Mouse (Mus musculus) forebrain, embryonic 11.5 days (tissue): ENCODE results near the gene Naxd. TPM values are rescaled to one million over a fixed set of nuclear protein-coding genes. Genes with fewer than 3 reads are reported as not detected.
"Not testable (repeated sequence)": the region's sequence is repeated elsewhere in the genome, so short reads cannot be mapped to it uniquely, and the experiment has no call there.

ENCODE experiments used
- ATAC-seq: fragments of 200-750 bp; cut with Nextera tagmentation; replicated peaks from 2 replicates; pipeline ENCODE4 v1.8.0; 2017; ENCODE audit warnings: moderate TSS enrichment; ENCODE audit not compliant: low FRiP score
- DNase-seq: peaks from one replicate; pipeline ENCODE4 v3.0.0-alpha.2; 2017; ENCODE audit warnings: low spot score
- H3K27ac ChIP-seq: fragments of 300-500 bp; sonication (generic); 2 replicates; pipeline ENCODE4 v1.5.1; 2014; ENCODE audit warnings: low read depth, low read length
- H3K27me3 ChIP-seq: fragments of 300-500 bp; sonication (generic); 2 replicates; pipeline ENCODE4 v1.6.1; 2014; ENCODE audit warnings: mild to moderate bottlenecking, low read length, mixed read lengths; ENCODE audit not compliant: control insufficient read depth, insufficient read depth
- H3K36me3 ChIP-seq: fragments of 300-500 bp; sonication (generic); 2 replicates; pipeline ENCODE4 v1.6.1; 2014; ENCODE audit warnings: mild to moderate bottlenecking, low read length, moderate library complexity, mixed read lengths; ENCODE audit not compliant: control insufficient read depth, insufficient read depth
- H3K4me1 ChIP-seq: fragments of 300-500 bp; sonication (generic); replicated peaks from 2 replicates; pipeline ENCODE4 v1.6.1; 2014; ENCODE audit warnings: low read length, mixed read lengths; ENCODE audit not compliant: control insufficient read depth, insufficient read depth
- H3K4me2 ChIP-seq: fragments of 300-500 bp; sonication (generic); 2 replicates; pipeline ENCODE4 v1.6.1; 2014; ENCODE audit warnings: low read depth, mild to moderate bottlenecking, low read length, moderate library complexity, mixed read lengths; ENCODE audit not compliant: severe bottlenecking
- H3K4me3 ChIP-seq: fragments of 300-500 bp; sonication (generic); 2 replicates; pipeline ENCODE4 v1.5.1; 2014; ENCODE audit warnings: low read depth, low read length
- H3K9ac ChIP-seq: fragments of 300-500 bp; sonication (generic); 2 replicates; pipeline ENCODE4 v1.6.1; 2014; ENCODE audit warnings: low read length
- H3K9me3 ChIP-seq: fragments of 300-500 bp; sonication (generic); 2 replicates; pipeline ENCODE4 v1.6.1; 2016; ENCODE audit warnings: low read length, mixed read lengths; ENCODE audit not compliant: control insufficient read depth
- WGBS: fragments of 180-500 bp; shearing (Covaris S2); extraction: QIAGEN DNeasy Blood & Tissue Kit; methylation state at CpG from one replicate; pipeline ENCODE4 v1.1.7; 2014; 5-methylcytosine and 5-hydroxymethylcytosine counted together
- polyA plus RNA-seq: library from polyadenylated mRNA; unstranded; fragments of >200 nt; fragmentation: Nextera tagmentation; extraction: Ambion mirVana; gene quantifications from 2 replicates; pipeline ENCODE4 v1.2.1, GENCODE M21; 2014

Gene Naxd
- polyA plus RNA-seq, 1 experiment from 2014 or later: 99.2 TPM

DNA sequence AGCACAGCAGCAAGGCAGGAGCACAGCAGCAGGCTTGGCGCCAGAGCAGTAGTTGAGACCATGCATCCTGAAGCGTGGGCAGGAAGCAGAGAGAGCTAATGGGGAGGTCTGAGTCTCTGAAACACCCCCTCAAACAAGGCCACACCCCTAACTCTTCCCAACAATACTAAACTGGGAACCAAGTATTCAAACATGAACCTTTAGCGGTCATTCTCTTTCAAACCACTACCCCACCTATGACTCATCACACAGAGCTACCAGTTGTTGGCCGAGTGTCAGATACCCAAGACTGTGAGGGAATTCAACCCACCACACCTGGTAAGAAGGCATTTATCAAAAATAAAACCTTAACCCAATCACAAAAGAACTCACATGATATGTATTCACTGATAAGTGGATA lies 10.1 kb upstream of the Naxd start:
- Histone ChIP-seq H3K4me3 (no peak overlapping the region), H3K4me1 (no peaks in the 10 kb centered on the region), H3K27ac (no peak overlapping the region), H3K36me3 (no peaks in the 10 kb centered on the region), H3K27me3 (no peaks in the 10 kb centered on the region), H3K9ac (no peak overlapping the region), H3K4me2 (no peak overlapping the region), H3K9me3 (no peaks in the 10 kb centered on the region)
- DNase-seq (no peak), ATAC-seq (no peak)
- WGBS: 83% methylated on average over 4 of the region's 4 CpGs

DNA sequence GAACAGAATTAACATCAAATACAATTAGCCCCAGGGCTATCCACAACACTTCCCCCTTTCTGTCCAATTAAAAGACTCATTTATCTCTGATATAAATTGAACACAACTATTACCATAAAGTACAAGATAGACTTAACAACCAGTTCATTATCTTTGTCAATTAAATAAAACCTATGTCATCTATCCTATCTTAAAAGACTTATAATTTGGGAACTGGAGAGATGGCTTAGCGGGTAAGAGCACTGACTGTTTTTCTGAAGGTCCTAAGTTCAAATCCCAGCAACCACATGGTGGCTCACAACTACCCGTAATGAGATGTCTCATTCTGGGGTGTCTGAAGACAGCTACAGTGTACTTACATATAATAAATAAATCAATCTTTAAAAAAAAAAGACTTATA lies 5.0 kb upstream of the Naxd start:
- WGBS: 86% methylated on average over 2 of the region's 2 CpGs
- not testable (repeated sequence) for H3K4me2 ChIP-seq, DNase-seq, H3K27me3 ChIP-seq, H3K27ac ChIP-seq, H3K9ac ChIP-seq, H3K9me3 ChIP-seq, H3K36me3 ChIP-seq, H3K4me3 ChIP-seq, H3K4me1 ChIP-seq, ATAC-seq

DNA sequence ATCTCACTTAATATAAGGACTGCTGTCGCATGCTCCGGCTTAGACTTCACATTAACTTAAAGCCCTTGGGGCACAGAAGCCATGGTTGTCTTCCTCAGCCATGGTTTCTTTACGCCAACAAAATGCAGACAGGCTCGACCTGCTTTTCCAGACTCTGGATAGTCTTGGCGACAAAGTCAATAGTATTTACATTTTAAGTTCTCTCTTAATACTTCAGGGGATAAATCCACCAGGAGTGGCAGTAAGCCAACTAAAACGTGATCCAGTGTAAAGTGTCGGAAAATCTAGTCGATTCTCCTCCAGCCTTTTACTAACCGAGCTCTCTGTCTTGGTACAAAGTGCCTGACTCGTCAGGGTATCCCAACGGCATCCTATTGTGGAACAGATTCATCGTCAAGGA lies 975 bp downstream of the Naxd start:
- H3K4me3 ChIP-seq: peak overlapping the region; percentile 94
- no peaks in the 10 kb centered on the region for H3K36me3 ChIP-seq
- H3K9me3 ChIP-seq: no peaks in the 10 kb centered on the region
- WGBS: 78% methylated on average over 12 of the region's 12 CpGs
- H3K4me1 ChIP-seq: peaks cover 3% of the 10 kb centered on the region; the same call in 1 of the 2 replicates
- no peak overlapping the region for H3K9ac ChIP-seq
- ATAC-seq: no peak
- no peaks in the 10 kb centered on the region for H3K27me3 ChIP-seq
- H3K27ac ChIP-seq: no peak overlapping the region
- peak overlapping the region; percentile 70 for H3K4me2 ChIP-seq
- no peak for DNase-seq

DNA sequence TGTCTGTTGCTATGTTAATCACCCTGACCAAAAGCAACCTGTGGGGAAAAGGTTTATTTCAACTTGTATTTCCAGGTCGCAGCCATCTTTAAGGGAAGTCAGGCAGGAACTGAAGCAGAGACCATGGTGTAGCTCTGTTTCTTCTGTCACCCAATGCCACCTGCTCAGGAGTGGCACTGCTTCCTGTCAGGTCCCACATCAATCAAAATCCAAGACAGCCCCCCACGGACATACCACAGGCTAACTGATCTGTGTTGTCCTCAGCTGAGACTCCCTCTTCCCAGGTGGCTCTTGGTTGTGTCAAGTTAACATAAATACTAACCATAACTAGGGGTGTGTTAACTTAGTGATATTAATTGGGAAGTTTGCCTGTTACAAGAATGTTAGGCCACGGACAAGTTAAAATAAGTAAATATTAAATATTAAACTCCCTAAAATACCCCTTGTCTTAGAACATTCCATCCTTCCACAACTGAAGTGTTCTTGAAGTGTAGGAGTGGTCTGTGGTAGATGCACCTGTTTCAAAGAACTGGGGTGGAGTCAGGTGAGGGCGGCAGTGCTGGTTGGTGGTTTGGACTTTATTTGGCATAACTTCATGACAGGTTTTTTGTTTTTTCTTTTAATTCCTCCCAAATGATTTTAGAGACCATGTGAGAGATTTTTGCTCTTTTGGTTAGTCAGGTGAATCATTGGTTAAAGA lies 1.6 kb downstream of the Naxd start:
- DNase-seq: no peak
- Histone ChIP-seq H3K27me3 (no peaks in the 10 kb centered on the region), H3K27ac (no peak overlapping the region), H3K4me2 (no peak overlapping the region), H3K4me1 (peaks cover 3% of the 10 kb centered on the region; the same call in 1 of the 2 replicates), H3K36me3 (no peaks in the 10 kb centered on the region; the same call in 1 of the 2 replicates), H3K4me3 (no peak overlapping the region), H3K9me3 (no peaks in the 10 kb centered on the region), H3K9ac (no peak overlapping the region)
- no peak for ATAC-seq
- WGBS: 95% methylated on average over 4 of the region's 4 CpGs

DNA sequence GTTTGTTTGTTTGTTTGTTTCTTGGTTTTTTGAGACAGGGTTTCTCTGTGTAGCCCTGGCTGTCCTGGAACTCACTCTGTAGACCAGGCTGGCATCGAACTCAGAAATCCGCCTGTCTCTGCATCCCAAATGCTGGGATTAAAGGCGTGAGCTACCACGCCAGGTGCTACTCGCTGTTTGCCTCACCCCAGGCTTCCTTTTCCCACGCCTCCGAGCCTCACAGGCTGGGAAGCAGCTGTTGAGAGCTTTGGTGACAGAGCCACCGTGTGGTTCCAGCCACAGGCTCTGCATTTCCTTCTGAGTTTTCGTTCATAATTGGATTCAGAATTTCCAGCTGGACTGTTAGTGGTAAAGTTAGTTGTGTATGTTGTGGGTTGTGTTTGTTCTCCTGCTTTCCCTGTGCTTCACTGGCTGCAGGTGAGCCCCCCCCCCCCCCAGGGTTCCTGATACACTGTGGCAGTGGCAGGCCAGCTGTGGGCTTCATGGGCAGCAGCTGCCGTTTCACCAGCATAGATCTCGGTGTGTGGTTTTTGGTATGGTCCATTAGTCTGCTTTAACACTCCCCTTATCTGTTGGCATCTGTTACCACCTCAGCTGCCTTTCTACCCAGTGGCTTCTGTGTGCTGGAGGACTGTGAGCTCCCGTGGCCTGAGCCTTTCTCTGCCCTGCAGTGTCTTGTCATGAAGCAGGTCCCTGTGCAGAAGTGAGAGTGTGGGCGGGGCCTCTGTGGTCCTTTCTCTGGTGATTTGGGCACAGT lies 6.3 kb downstream of the Naxd start:
- ATAC-seq (no peak), DNase-seq (no peak)
- Histone ChIP-seq H3K9ac (no peak overlapping the region), H3K4me3 (no peak overlapping the region), H3K4me1 (no peaks in the 10 kb centered on the region), H3K27me3 (no peaks in the 10 kb centered on the region), H3K4me2 (no peak overlapping the region), H3K9me3 (no peaks in the 10 kb centered on the region), H3K36me3 (peaks cover 5% of the 10 kb centered on the region; the same call in 1 of the 2 replicates), H3K27ac (no peak overlapping the region)
- WGBS: 92% methylated on average over 13 of the region's 13 CpGs

DNA sequence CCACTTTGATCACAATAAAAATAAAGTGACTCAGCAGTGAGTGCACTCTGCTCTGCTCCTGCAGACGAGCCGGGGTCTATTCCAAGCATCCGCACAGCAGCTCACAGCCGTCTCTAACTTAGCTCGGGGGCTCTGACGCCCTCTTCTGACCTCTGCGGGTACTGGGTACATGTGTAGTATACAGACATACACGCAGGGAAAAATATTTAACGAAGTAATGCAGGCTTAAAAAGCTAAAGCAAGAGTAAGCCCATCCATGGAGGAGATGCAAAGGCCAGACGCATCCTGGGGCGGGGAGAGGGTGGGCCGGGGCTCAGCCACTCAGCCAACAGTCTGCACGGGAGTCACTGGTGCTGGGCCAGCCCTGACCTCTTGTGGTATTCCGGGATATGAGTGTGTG lies 8.8 kb downstream of the Naxd start:
- Histone ChIP-seq H3K27me3 (no peaks in the 10 kb centered on the region), H3K4me2 (no peak overlapping the region), H3K4me1 (no peaks in the 10 kb centered on the region), H3K9ac (no peak overlapping the region), H3K9me3 (no peaks in the 10 kb centered on the region), H3K36me3 (peaks cover 19% of the 10 kb centered on the region; the same call in 1 of the 2 replicates), H3K4me3 (no peak overlapping the region), H3K27ac (no peak overlapping the region)
- DNase-seq: no peak
- 84% methylated on average over 14 of the region's 14 CpGs for WGBS
- no peak for ATAC-seq

DNA sequence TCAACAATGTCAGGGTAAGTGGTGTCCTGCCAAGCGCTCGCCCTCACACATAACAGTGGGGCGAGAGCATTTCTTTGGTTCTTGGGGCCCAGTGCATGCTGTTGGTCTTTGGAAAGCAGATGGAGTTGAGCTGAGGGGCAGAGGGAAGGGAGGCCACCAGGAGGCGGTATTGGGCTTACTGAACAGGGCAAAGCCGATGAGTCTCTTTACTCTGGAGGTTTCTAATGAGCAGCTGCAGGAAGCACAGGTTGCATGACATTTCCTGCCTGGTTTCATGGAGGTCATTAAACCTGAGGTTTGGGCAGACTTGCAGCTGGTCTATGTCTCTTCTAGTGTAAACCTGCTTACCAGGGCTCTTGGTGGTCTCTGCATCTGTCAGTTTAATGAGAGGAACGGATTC lies 9.5 kb downstream of the Naxd start:
- ATAC-seq (no peak), DNase-seq (peak; percentile 81)
- Histone ChIP-seq H3K4me1 (no peaks in the 10 kb centered on the region), H3K4me3 (no peak overlapping the region), H3K9me3 (no peaks in the 10 kb centered on the region), H3K4me2 (no peak overlapping the region), H3K27me3 (no peaks in the 10 kb centered on the region), H3K27ac (no peak overlapping the region), H3K36me3 (peaks cover 19% of the 10 kb centered on the region; the same call in 1 of the 2 replicates), H3K9ac (no peak overlapping the region)
- WGBS: 74% methylated on average over 6 of the region's 6 CpGs

DNA sequence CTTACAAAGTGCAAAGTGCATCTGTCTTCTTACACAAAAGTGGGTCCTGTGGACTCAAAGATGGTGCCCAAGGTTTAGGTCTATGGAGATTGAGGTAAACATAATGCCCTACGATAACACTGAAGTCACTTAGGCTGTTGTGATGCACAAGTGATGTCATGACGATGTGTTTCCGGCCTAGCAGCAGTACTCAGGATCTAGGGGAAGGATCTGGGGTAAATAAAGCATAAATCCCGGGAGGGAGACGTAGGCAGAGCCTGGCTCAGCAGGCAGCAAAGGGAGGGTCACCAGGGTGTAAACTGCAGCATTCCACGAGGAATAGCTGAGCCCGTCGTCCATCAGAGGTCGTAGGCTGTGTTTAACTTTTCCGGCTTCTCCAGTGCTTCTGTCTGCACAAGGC lies 11.6 kb downstream of the Naxd start:
- no peak for DNase-seq
- Histone ChIP-seq H3K27ac (no peak overlapping the region), H3K4me1 (no peaks in the 10 kb centered on the region), H3K9ac (no peak overlapping the region), H3K4me3 (no peak overlapping the region), H3K4me2 (no peak overlapping the region), H3K36me3 (peaks cover 19% of the 10 kb centered on the region; the same call in 1 of the 2 replicates), H3K27me3 (no peaks in the 10 kb centered on the region), H3K9me3 (no peaks in the 10 kb centered on the region)
- no peak for ATAC-seq
- 88% methylated on average over 10 of the region's 10 CpGs for WGBS
